Mouse (Mus musculus) neural tube, embryonic 13.5 days (tissue): ENCODE measurements at regions not wholly inside any gene's neighbourhood (a gene's known extent, or its start where the extent isn't known, plus 50 kb on each side); places are given as distances from the start of the nearest gene placed in this dataset.
A peak's percentile ranks its signal among the peaks of the same experiment; 100 is the strongest.

Experiments used
- ATAC-seq: fragments of 200-750 bp; cut with Nextera tagmentation; 2 replicates; pipeline ENCODE4 v1.8.0; 2017; ENCODE audit warnings: low read depth, mild to moderate bottlenecking, moderate TSS enrichment, moderate library complexity
- H3K27ac ChIP-seq: fragments of 300-500 bp; sonication (generic); replicated peaks from 2 replicates; pipeline ENCODE4 v1.5.1; 2015; ENCODE audit warnings: moderate library complexity, mild to moderate bottlenecking, inconsistent platforms
- H3K27me3 ChIP-seq: fragments of 300-500 bp; sonication (generic); 2 replicates; pipeline ENCODE4 v1.6.1; 2015; ENCODE audit warnings: mild to moderate bottlenecking, inconsistent platforms
- H3K36me3 ChIP-seq: fragments of 300-500 bp; sonication (generic); 2 replicates; pipeline ENCODE4 v1.6.1; 2015; ENCODE audit warnings: mild to moderate bottlenecking, inconsistent platforms
- H3K4me1 ChIP-seq: fragments of 300-500 bp; sonication (generic); replicated peaks from 2 replicates; pipeline ENCODE4 v1.6.1; 2015; ENCODE audit warnings: inconsistent platforms
- H3K4me2 ChIP-seq: fragments of 300-500 bp; sonication (generic); 2 replicates; pipeline ENCODE4 v1.6.1; 2015; ENCODE audit warnings: inconsistent platforms, mild to moderate bottlenecking, moderate library complexity
- H3K4me3 ChIP-seq: fragments of 300-500 bp; sonication (generic); 2 replicates; pipeline ENCODE4 v1.5.1; 2015; ENCODE audit warnings: mild to moderate bottlenecking, inconsistent platforms
- H3K9ac ChIP-seq: fragments of 300-500 bp; sonication (generic); 2 replicates; pipeline ENCODE4 v1.6.1; 2015; ENCODE audit warnings: moderate library complexity, mild to moderate bottlenecking, inconsistent platforms
- H3K9me3 ChIP-seq: fragments of 300-500 bp; sonication (generic); 2 replicates; pipeline ENCODE4 v1.6.1; 2016; ENCODE audit warnings: inconsistent platforms
- WGBS: fragments of 180-500 bp; shearing (Covaris S2); methylation state at CpG from one replicate; pipeline ENCODE4 v1.1.7; 2015; 5-methylcytosine and 5-hydroxymethylcytosine counted together

DNA sequence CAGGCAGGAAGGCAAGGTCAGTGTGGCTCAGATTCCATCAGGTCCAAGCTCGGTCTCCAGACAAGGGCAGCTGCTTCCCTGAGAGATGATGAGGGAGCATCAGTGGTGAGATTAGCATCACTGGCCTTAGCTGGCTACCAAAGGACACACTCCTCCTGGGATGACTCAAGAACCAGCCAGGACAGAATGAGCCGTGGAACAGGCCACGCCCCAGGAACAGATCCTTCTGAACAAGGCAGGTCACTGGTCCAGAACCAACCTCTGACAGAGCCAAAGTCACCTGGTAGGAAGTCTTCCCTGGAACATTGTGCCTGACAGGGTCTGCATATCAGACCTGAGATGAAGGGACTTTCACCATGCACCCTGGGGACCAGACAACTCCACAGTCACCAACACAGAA lies 152.0 kb downstream of the Tomm20 start:
- Histone ChIP-seq H3K4me2 (no peak overlapping the region), H3K9ac (no peak overlapping the region), H3K4me1 (peaks cover 17% of the 10 kb centered on the region), H3K36me3 (no peaks in the 10 kb centered on the region), H3K27me3 (no peaks in the 10 kb centered on the region), H3K9me3 (peaks cover 3% of the 10 kb centered on the region; the same call in 1 of the 2 replicates), H3K27ac (no peak overlapping the region), H3K4me3 (no peak overlapping the region)
- WGBS = 86% methylated on average over 3 of the region's 3 CpGs
- ATAC-seq = no peak

DNA sequence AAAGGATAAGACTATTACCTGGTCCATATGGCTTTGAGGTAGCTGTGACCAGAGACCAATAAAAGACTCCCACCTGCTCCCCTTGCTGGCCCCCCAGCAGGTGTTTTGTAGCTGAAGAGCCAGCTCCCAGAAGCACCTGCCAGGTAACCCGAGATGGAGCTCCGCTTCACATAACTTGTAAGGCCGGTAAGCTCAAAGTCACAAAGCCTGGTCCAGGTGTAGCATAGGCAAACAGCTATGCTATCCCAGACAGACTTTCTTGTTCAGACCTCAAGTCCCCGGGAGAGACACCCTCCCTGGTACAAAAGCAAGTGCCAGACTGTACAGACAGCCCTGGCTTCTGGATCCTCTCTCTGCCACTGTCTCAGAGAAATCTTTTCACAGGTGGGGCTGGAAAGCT lies 154.6 kb downstream of the Tomm20 start:
- 77% methylated on average over 4 of the region's 4 CpGs for WGBS
- ATAC-seq = no peak
- Histone ChIP-seq H3K9me3 (peaks cover 5% of the 10 kb centered on the region), H3K36me3 (no peaks in the 10 kb centered on the region), H3K27me3 (no peaks in the 10 kb centered on the region), H3K4me1 (peaks cover 23% of the 10 kb centered on the region), H3K27ac (no peak overlapping the region), H3K4me2 (no peak overlapping the region), H3K9ac (no peak overlapping the region), H3K4me3 (no peak overlapping the region)

GRCm38 (mm10) chr8:126790214-126790613 lies 155.4 kb downstream of the Tomm20 start:
- no peaks in the 10 kb centered on the region for H3K36me3 ChIP-seq

DNA sequence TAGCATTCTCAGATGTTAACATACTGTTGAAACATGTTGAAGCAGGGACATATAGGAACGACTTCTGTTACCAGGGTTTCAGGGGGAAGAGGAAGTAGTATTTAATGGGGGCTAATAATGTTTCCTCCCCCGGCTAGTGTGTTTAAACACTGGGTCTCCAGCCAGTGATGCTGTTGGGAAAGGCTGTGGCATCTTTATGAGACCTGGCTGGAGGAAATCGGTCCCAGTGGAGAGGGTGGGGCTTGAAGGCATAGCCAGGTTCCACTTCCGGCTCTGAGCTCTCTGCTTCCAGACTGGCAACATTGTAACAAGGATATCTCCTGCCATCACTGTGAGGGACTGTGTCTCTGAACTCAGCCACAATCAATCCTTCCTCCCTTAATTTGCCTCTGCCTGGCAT lies 156.6 kb downstream of the Tomm20 start:
- WGBS = 44% methylated on average over 4 of the region's 4 CpGs
- peak overlapping the region; percentile 65 for H3K27ac ChIP-seq

More at GRCm38 (mm10) chr8:126790214-126790613, 155.4 kb downstream of the Tomm20 start:
- Histone ChIP-seq H3K9me3 (peaks cover 5% of the 10 kb centered on the region), H3K27ac (no peak overlapping the region), H3K9ac (no peak overlapping the region), H3K4me1 (peaks cover 23% of the 10 kb centered on the region), H3K4me2 (no peak overlapping the region), H3K4me3 (no peak overlapping the region), H3K27me3 (no peaks in the 10 kb centered on the region)
- ATAC-seq = no peak
- 92% methylated on average over 9 of the region's 9 CpGs for WGBS

DNA sequence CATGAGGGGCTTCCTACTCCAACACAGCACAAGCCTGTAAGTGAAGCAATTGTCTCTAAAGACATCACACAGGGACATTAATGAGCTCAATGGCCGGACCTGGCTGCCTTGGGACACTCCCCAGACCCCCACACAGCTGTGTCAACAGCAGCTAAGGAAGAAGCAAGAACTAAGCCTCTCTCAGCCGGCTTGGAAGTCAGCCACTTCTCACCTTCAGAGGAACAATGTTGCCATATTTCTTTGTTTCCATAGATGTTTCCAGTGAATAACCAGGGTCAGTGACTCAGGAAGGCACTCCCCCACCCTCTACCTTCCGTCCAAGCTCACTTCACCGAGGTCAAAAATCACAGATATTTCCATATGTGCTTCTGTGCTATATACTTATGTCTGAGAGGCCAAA lies 157.0 kb downstream of the Tomm20 start:
- WGBS = 44% methylated on average over 4 of the region's 4 CpGs
- Histone ChIP-seq H3K27me3 (no peaks in the 10 kb centered on the region), H3K4me3 (no peak overlapping the region), H3K4me2 (no peak overlapping the region), H3K9me3 (peaks cover 5% of the 10 kb centered on the region), H3K36me3 (no peaks in the 10 kb centered on the region), H3K27ac (peak overlapping the region; percentile 65; the same call in 1 of the 2 replicates), H3K9ac (no peak overlapping the region), H3K4me1 (peaks cover 32% of the 10 kb centered on the region)
- ATAC-seq = no peak

More for the DNA sequence above, 156.6 kb downstream of the Tomm20 start:
- peaks cover 28% of the 10 kb centered on the region for H3K4me1 ChIP-seq
- H3K36me3 ChIP-seq = no peaks in the 10 kb centered on the region
- no peak overlapping the region for H3K9ac ChIP-seq
- H3K4me2 ChIP-seq = no peak overlapping the region
- H3K9me3 ChIP-seq = peaks cover 5% of the 10 kb centered on the region
- ATAC-seq = no peak
- H3K27me3 ChIP-seq = no peaks in the 10 kb centered on the region
- no peak overlapping the region for H3K4me3 ChIP-seq

DNA sequence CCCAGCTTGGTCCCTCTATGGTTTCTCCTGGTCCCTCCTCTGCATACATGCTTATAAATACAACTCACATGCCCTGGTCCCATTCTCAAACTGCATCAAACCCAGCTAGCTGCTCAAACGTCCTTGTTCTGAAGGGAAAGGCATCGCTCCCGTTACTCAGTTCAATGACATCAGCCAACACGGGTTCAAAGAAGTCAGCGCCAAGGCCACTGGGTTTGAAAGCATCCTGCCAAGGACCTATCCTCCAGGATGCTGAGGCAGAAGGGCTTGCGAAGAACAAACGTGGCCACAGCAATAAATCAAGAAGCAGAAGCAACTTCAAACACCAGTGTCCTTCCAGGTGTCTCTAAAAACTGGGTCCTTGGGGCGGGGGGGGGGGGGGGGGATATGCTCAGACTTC lies 158.2 kb downstream of the Tomm20 start:
- WGBS = 78% methylated on average over 8 of the region's 8 CpGs
- ATAC-seq = no peak

GRCm38 (mm10) chr8:126785211-126785610 lies 160.4 kb downstream of the Tomm20 start:
- no peaks in the 10 kb centered on the region for H3K36me3 ChIP-seq
- no peak overlapping the region for H3K9ac ChIP-seq
- no peaks in the 10 kb centered on the region for H3K27me3 ChIP-seq
- ATAC-seq = no peak
- H3K9me3 ChIP-seq = peaks cover 5% of the 10 kb centered on the region
- H3K4me2 ChIP-seq = no peak overlapping the region
- peaks cover 25% of the 10 kb centered on the region for H3K4me1 ChIP-seq
- no peak overlapping the region for H3K4me3 ChIP-seq
- WGBS = 87% methylated on average over 3 of the region's 3 CpGs
- H3K27ac ChIP-seq = no peak overlapping the region

More for the DNA sequence above, 158.2 kb downstream of the Tomm20 start:
- no peaks in the 10 kb centered on the region for H3K36me3 ChIP-seq
- no peak overlapping the region for H3K9ac ChIP-seq
- H3K4me3 ChIP-seq = no peak overlapping the region
- no peak overlapping the region for H3K27ac ChIP-seq
- H3K9me3 ChIP-seq = peaks cover 5% of the 10 kb centered on the region
- no peaks in the 10 kb centered on the region for H3K27me3 ChIP-seq
- H3K4me1 ChIP-seq = peaks cover 29% of the 10 kb centered on the region
- H3K4me2 ChIP-seq = no peak overlapping the region

GRCm38 (mm10) chr8:126784604-126785003 lies 161.0 kb downstream of the Tomm20 start:
- Histone ChIP-seq H3K27ac (no peak overlapping the region), H3K4me2 (no peak overlapping the region), H3K27me3 (no peaks in the 10 kb centered on the region), H3K36me3 (no peaks in the 10 kb centered on the region), H3K9me3 (peaks cover 5% of the 10 kb centered on the region), H3K4me1 (peaks cover 22% of the 10 kb centered on the region), H3K4me3 (no peak overlapping the region), H3K9ac (no peak overlapping the region)
- ATAC-seq = no peak
- 90% methylated on average over 4 of the region's 4 CpGs for WGBS

GRCm38 (mm10) chr8:126783703-126784440 lies 161.8 kb downstream of the Tomm20 start:
- peaks cover 5% of the 10 kb centered on the region for H3K9me3 ChIP-seq
- H3K27ac ChIP-seq = no peak overlapping the region
- no peak overlapping the region for H3K4me2 ChIP-seq
- H3K4me1 ChIP-seq = peaks cover 17% of the 10 kb centered on the region
- H3K9ac ChIP-seq = no peak overlapping the region
- H3K27me3 ChIP-seq = no peaks in the 10 kb centered on the region
- H3K36me3 ChIP-seq = no peaks in the 10 kb centered on the region
- no peak overlapping the region for H3K4me3 ChIP-seq
- no peak for ATAC-seq
- 72% methylated on average over 12 of the region's 12 CpGs for WGBS

DNA sequence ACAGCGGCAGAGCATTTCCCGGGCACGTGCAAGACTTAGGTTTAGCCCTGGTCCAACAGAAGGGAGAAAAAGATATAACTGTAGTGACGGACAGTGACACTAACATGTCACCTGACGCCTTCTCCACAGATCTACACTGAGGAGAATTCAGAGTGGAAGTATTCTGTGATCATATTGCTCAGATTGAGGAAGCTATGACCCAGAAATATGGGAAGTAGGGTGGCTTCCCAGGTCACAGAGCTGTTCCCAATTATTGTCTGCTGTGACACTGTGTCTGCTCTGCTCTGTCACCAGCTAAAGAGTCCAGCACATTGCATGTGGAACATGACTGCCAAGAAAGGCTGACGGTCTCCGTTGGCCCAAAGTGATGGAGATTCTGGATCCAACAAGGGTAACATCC lies 167.0 kb downstream of the Tomm20 start:
- Histone ChIP-seq H3K4me3 (no peak overlapping the region), H3K9ac (no peak overlapping the region), H3K27ac (no peak overlapping the region), H3K4me2 (no peak overlapping the region), H3K4me1 (no peaks in the 10 kb centered on the region), H3K9me3 (no peaks in the 10 kb centered on the region), H3K36me3 (no peaks in the 10 kb centered on the region), H3K27me3 (no peaks in the 10 kb centered on the region)
- no peak for ATAC-seq
- WGBS = 92% methylated on average over 7 of the region's 7 CpGs

- 96% methylated on average over 7 of the region's 7 CpGs for WGBS
- ATAC-seq = no peak
- H3K4me3 ChIP-seq = no peak overlapping the region
Measured at GRCm38 (mm10) chr8:126778131-126778530, 167.5 kb downstream of the Tomm20 start.

DNA sequence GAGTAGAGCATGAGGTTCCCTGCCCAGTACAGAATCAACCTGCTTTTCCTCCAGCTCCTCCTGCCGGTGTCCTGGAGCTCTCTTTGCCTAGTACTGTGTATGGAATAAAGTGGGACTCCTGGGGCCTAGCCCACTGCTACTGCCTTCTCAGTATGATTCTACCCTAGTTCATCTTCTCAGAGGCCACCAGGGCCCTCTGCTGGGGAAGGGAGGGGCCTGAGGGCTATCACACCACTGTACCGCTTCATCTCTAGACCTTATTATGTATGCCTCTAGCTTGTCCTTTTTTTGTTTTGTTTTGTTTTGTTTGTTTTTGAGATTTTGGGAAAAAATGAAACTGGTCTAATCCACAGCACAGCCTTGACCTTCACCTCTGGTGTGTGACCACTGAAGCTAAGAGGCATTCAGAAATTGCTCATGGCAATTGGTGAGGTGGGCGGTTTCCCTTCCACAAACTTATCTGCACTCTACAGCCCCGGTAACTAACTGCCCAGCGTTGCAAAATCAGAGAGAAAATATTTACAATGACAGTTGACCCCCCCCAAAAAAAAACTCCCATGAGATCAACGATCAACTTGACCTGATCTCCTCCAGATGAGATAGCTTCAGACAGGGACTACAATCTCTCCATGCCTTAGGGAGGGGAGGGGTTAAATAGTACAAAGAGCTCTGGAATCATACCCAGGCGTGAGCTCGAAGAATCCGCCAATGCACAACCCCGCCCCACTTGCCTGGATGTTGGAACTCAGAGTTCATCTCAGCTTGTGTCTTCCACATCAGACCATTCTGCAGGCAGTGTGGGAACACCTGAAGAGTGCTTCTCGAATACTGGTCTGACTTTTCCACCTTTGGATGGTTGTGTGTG lies 168.8 kb downstream of the Tomm20 start:
- WGBS = 89% methylated on average over 11 of the region's 11 CpGs
- no peak overlapping the region for H3K4me2 ChIP-seq
- no peaks in the 10 kb centered on the region for H3K9me3 ChIP-seq
- H3K4me1 ChIP-seq = no peaks in the 10 kb centered on the region
- no peak for ATAC-seq
- no peaks in the 10 kb centered on the region for H3K27me3 ChIP-seq
- no peaks in the 10 kb centered on the region for H3K36me3 ChIP-seq
- no peak overlapping the region for H3K4me3 ChIP-seq
- H3K9ac ChIP-seq = no peak overlapping the region
- no peak overlapping the region for H3K27ac ChIP-seq

More at GRCm38 (mm10) chr8:126778131-126778530, 167.5 kb downstream of the Tomm20 start:
- no peaks in the 10 kb centered on the region for H3K27me3 ChIP-seq
- H3K9me3 ChIP-seq = no peaks in the 10 kb centered on the region
- no peaks in the 10 kb centered on the region for H3K36me3 ChIP-seq
- H3K4me2 ChIP-seq = no peak overlapping the region
- H3K9ac ChIP-seq = no peak overlapping the region
- no peak overlapping the region for H3K27ac ChIP-seq
- no peaks in the 10 kb centered on the region for H3K4me1 ChIP-seq
